Mouse (Mus musculus) mouse embryonic stem cell (cell line): ENCODE data around the gene Cdc37l1.

ENCODE experiments used
- in situ Hi-C, 2 experiments: fragments of 300-500 bp; cut with MboI; formaldehyde crosslinking; loops; 1 replicate in 1 of 2; 3 replicates in 1 of 2; pipeline ENCODE4 v1.14.3; 2019 to 2020; ENCODE audit warnings: low sequenced_read_pairs in 2 of 2, low pct_unique_long_range_greater_than_20kb in 1 of 2, mixed read lengths in 1 of 2; ENCODE audit not compliant: unreplicated experiment in 1 of 2

The Cdc37l1 gene

DNA sequence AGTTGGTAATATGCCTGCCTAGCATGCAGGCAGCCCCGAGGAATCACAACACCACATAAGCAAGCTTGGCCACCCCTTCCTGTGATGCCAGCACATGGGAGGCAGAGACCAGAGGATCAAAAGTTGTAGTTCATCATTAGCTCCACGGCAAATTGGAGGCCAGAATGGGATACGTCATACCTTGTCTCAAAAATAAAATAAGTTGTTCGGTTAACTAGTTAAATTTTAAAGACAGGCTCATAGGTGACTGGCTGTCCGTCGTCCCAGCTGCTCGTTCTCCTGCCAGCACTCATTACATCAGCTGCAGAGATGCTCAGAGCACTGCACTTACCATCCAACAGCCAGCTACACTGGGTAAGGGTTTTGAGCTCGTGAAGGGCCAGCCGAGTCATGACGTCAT, 47.4 kb downstream of the Cdc37l1 start:
- in situ Hi-C loops, result loop anchor here (10.0 kb wide), 3 partner anchors 63 to 253 kb away; no protein-coding TSS in a partner anchor

- in situ Hi-C loops, result loop anchor here (10.0 kb wide), 3 partner anchors 65 to 255 kb away; no protein-coding TSS in a partner anchor
These were observed 49.2 kb downstream of the Cdc37l1 start for GRCm38 (mm10) chr19:29039334-29039733.

DNA sequence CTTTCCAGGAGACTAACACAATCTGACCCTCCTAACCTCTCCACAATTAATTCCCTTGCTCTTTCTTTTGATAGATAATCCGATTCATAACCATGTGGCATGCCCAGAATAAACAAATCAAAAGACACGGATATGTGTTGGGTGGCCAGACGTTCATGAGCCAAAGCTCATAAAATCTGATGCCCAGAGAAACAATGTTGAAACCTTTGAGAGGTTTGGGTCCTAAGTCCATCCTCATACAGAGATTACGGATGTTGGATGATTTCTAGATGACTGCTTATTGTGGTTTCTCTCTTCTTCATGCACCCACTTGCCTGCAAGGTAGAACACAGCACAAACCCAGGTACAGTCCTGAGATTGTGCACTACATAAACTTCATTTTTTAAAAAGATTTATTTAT, 50.1 kb downstream of the Cdc37l1 start:
- in situ Hi-C loops, result no loop called here

- in situ Hi-C loops, result no loop called here
These were observed 52.0 kb downstream of the Cdc37l1 start for GRCm38 (mm10) chr19:29042143-29042542.

DNA sequence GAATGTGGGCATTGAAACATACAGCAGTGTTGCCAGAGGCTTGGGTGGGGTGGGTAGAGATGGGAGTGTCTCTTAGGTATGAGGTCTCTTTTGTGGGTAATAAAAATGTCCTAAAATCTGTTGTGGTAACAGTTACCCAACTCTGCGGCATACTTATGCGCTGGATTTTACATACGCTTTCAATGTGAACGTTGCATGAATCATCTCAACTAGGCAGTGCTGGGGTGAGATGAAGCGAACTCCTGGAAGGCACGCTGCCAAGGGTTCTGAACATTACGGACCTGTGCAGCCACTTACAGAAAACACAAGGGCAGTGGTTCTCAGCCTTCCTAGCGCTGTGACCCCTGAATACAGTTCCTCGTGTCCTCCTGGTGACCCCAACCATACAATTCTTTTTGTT, 52.5 kb downstream of the Cdc37l1 start:
- in situ Hi-C loops, result no loop called here

GRCm38 (mm10) chr19:29044353-29044768, 54.2 kb downstream of the Cdc37l1 start:
- in situ Hi-C loops, result no loop called here

GRCm38 (mm10) chr19:29045369-29045768, 55.2 kb downstream of the Cdc37l1 start:
- in situ Hi-C loops, result no loop called here

DNA sequence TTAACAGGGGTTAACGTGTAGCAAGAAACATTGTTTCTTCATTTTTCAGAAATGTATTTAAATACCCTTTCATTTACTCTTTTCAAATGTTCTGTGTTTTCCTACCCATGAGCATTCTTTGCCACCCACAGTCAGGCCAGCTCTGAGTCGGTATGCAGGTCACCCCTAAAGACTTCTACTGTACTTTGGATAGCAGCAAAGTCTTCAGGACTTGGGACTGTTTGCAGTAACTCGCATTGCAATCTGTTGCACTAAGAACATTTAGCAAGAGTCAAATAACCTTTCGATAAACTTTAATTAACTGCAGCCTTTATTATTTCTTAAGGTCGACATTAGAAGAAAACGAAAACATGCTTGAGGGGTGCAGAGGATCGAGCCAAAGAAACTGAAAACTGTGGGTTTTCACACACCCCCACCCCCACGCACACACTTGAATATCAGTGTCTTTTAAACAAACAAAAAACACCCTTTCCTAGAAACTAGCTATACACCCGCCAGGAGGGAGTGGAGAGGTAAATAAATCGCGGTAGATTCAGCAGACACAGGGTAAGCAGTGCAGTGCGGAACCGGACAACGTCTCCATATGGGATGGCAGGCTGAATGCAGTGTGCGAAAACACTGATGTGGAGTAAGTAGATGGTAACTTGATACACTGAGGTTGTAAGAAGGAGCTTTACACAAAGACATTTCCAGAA, 56.0 kb downstream of the Cdc37l1 start:
- in situ Hi-C loops, result no loop called here

DNA sequence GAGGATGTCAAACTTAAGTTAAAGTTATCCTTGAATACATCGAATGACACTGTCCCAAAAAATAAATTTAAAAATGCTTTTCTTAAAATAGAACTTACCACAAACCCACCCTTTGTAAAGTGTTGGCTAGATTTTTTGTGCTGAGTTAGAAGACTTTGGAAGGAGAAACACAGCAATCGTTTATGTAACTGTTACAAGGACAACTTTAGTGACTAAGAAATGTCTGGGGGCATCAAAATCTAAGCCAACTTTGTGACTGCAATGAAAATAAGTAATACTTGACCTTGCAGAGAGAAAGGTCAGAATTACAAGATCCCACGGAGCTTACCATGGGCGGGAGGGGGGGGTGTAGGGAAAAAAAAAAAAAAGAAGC, 56.8 kb downstream of the Cdc37l1 start:
- in situ Hi-C loops, result no loop called here

DNA sequence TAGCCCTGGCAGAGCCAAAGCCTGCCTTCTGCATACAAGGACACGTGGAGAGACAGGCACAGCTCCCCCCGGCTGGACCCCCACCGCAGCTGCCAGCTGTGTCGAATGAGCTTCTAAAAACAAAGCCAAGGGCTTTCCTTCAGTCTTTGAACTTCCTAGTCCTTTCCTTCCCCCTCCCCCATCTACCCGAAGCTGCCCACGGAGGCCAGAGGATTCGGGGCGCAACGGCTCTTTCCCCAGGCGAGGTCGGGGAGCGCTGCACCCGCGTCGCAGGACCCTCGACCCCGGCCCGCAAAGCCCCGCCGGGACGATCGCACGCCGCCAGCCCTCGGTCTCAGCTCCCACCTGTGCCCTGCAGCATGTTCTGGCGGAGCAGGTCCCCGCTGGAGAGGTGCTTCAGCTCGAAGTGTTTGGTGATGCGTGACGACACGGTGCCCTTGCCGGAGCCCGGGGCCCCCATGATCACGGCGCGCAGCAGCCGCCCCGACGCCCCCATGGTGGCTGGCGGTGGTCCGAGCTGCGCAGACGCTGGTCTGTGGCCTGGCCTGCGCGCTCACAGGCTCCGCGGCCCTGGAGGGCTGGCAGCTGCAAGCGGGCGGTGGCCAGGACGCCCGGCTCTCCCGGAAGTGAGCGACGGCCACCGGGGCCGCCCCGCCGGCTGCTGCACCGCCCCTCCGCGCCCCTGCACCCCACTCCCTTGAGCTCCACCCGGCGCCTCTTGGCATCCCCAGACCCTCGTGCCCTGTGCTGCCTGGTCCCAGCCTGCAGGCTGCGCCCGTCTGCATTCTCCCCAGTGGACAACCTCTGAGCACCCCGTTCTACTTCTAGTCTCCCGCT, 57.4 kb downstream of the Cdc37l1 start, which contains the start of gene Ak3:
TSS of gene Ak3 (minus strand) at position 628 of the 837 bp plus-strand sequence.
- in situ Hi-C loops, result no loop called here

- in situ Hi-C loops, result loop anchor here (10.0 to 25.0 kb wide), 2 partner anchors 275 to 463 kb away; partner anchors contain the start of gene Ric1 (in 1 of the 2)
These were observed 59.4 kb downstream of the Cdc37l1 start for GRCm38 (mm10) chr19:29049401-29050075.

GRCm38 (mm10) chr19:29050186-29050980, 60.2 kb downstream of the Cdc37l1 start:
- in situ Hi-C loops, result loop anchor here (10.0 to 25.0 kb wide), 2 partner anchors 276 to 462 kb away; partner anchors contain the start of gene Ric1 (in 1 of the 2)

- in situ Hi-C loops, result loop anchor here (10.0 to 25.0 kb wide), 2 partner anchors 278 to 460 kb away; partner anchors contain the start of gene Ric1 (in 1 of the 2)
These were observed 62.6 kb downstream of the Cdc37l1 start for GRCm38 (mm10) chr19:29052786-29053185.

DNA sequence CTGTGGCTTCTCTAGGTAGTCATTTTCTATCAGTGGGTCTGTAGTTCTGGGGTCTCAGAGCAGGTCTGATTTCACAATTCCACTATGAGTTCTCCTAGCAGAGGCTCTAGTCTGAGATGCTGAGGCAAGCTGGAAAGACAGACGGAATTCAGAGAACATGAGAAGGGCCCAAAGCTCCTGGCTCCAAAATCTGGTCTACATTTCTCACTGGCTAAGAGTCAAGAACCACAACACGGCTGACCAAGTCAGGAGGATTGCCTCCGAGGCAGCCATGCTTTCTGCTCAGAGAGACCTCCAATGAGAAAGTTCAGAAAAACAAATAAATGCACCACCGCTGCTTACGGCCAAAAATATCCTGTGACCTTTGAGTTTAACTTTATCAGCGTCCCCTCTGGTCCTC, 64.4 kb downstream of the Cdc37l1 start:
- in situ Hi-C loops, result loop anchor here (10.0 to 25.0 kb wide), 2 partner anchors 280 to 458 kb away; partner anchors contain the start of gene Ric1 (in 1 of the 2)

DNA sequence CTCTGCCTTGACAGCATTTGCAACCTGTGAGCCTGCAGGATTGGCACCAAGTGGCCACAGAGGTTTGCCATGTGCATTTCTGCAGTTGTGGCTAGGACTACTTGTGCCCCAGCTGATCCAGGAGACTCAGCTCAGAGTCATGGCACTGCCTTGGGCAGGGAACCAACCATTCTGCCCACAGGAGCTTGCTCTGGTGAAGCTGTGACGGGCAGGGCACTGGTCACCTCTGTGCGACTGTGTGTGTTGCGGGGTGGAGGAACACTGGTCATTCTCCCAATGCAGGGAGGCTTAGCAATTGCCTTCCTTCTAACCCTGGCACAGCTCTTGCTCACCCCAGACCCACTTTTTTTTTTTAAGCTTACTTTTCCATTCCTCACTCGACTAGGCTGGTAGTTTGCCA, 65.3 kb downstream of the Cdc37l1 start:
- in situ Hi-C loops, result loop anchor here (10.0 to 25.0 kb wide), 2 partner anchors 281 to 457 kb away; partner anchors contain the start of gene Ric1 (in 1 of the 2)

GRCm38 (mm10) chr19:29058741-29059140, 68.6 kb downstream of the Cdc37l1 start:
- in situ Hi-C loops, result loop anchor here (10.0 to 25.0 kb wide), 2 partner anchors 284 to 454 kb away; partner anchors contain the start of gene Ric1 (in 1 of the 2)

- in situ Hi-C loops, result loop anchor here (10.0 to 25.0 kb wide), 4 partner anchors 195 to 453 kb away; partner anchors contain the start of genes Jak2 (in 1 of the 2) and Ric1 (in 1 of the 2)
These were observed 69.5 kb downstream of the Cdc37l1 start for GRCm38 (mm10) chr19:29059688-29060087.
